Mouse (Mus musculus): ENCODE measurements around the gene Cldn16. TPM values are rescaled to one million over a fixed set of nuclear protein-coding genes. Genes with fewer than 3 reads are reported as not detected.
A peak's percentile ranks its signal among the peaks of the same experiment; 100 is the strongest.

Cldn16 gene
- polyA plus RNA-seq, 1 experiment: not detected

DNA sequence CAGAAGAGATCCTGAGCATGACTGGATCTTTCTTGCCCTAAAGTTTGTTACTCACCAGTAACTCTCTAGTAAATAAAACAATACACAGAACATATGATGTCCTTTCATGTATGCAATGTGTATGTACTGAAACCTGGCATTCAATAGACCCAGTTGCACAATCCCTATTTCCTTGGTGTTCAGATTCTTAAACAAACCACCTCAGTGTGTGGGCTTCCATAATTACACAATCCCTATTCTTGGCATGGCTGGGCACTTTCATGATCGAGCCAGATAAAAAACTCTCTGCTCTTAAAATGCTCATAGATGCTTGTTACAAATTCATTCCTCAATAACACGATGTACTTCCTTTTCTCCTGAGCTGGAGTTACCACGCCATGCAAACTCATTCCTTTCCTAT, 21.8 kb upstream of the Cldn16 start:
- no peaks in the 10 kb centered on the region for H3K79me3 ChIP-seq (ENCODE audit: low read depth)
- no peak for TF ChIP-seq USF1 (IDR thresholded peaks at IDR 0.05; ENCODE audit: low read depth)
- no peak for TF ChIP-seq MYOD1 (IDR thresholded peaks at IDR 0.05; ENCODE audit: control insufficient read depth, insufficient read length, low read depth)
- no peak for TF ChIP-seq CTCF (IDR thresholded peaks at IDR 0.05; ENCODE audit: control insufficient read depth, insufficient read depth, insufficient read length)
- TF ChIP-seq MYOG (IDR thresholded peaks at IDR 0.05; ENCODE audit: control insufficient read depth, extremely low read depth, insufficient read length): no peak
- TF ChIP-seq MAX (IDR thresholded peaks at IDR 0.05): no peak
- TF ChIP-seq CEBPB (IDR thresholded peaks at IDR 0.05; ENCODE audit: low read depth): no peak
- TF ChIP-seq FOSL1 (IDR thresholded peaks at IDR 0.05; ENCODE audit: insufficient read depth, low read length, poor library complexity, severe bottlenecking): no peak
- no peaks in the 10 kb centered on the region for H3K27me3 ChIP-seq (ENCODE audit: control insufficient read depth, insufficient read depth, insufficient read length)
- H3K36me3 ChIP-seq (ENCODE audit: control insufficient read depth, insufficient read depth): no peaks in the 10 kb centered on the region
- H3K79me2 ChIP-seq (ENCODE audit: control insufficient read depth, insufficient read depth): no peaks in the 10 kb centered on the region
- no peak overlapping the region for H3K4me3 ChIP-seq (ENCODE audit: insufficient read depth, poor library complexity, severe bottlenecking)
- H3ac ChIP-seq (ENCODE audit: control insufficient read depth, insufficient read length, low read depth): no peak overlapping the region

DNA sequence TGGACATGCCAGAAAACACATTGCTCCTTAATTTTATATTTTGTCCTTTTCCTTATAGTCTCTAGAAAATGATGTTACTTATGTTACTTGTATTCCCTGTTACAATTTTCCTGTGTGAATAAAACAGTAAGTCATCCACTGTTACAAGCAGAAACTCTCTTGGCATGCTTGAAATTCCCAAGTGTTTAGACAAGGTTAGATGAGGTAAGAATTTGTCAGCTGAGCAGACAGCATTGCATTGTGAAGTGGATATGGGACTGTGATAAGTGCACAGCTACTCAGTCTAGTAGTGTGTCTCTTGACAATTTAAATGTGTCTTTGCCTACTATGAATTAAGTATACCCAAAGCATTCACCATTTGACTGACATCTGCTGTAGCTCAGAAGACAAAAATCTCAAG, 18.1 kb upstream of the Cldn16 start:
- TF ChIP-seq MYOG (IDR thresholded peaks at IDR 0.05; ENCODE audit: control insufficient read depth, extremely low read depth, insufficient read length) (no peak), USF1 (IDR thresholded peaks at IDR 0.05; ENCODE audit: low read depth) (no peak), MYOD1 (IDR thresholded peaks at IDR 0.05; ENCODE audit: control insufficient read depth, insufficient read length, low read depth) (no peak), FOSL1 (IDR thresholded peaks at IDR 0.05; ENCODE audit: insufficient read depth, low read length, poor library complexity, severe bottlenecking) (no peak), MAX (IDR thresholded peaks at IDR 0.05) (no peak), CTCF (IDR thresholded peaks at IDR 0.05; ENCODE audit: control insufficient read depth, insufficient read depth, insufficient read length) (no peak), CEBPB (IDR thresholded peaks at IDR 0.05; ENCODE audit: low read depth) (no peak)
- Histone ChIP-seq H3K27me3 (ENCODE audit: control insufficient read depth, insufficient read depth, insufficient read length) (no peaks in the 10 kb centered on the region), H3K36me3 (ENCODE audit: control insufficient read depth, insufficient read depth) (no peaks in the 10 kb centered on the region), H3K79me3 (ENCODE audit: low read depth) (no peaks in the 10 kb centered on the region), H3ac (ENCODE audit: control insufficient read depth, insufficient read length, low read depth) (no peak overlapping the region), H3K4me3 (ENCODE audit: insufficient read depth, poor library complexity, severe bottlenecking) (no peak overlapping the region), H3K79me2 (ENCODE audit: control insufficient read depth, insufficient read depth) (no peaks in the 10 kb centered on the region)

DNA sequence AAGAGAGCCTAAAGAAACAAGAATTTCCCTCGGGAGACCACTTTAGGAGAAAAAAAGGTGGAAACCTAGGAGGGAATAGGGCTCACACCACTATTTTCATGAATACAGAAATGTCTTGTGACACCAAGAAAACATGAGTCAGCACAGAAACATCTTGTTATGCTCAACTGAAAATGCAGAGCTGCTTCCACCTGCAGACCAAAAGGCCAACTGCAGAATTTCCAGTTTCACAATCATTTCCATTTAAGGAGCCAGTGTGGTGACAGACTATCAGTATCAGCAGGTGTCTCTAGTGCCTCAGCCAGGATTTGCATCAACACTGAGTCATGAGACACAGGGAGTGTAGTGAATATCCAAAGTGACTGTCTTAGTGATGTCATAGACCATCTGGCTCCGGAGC, 15.3 kb upstream of the Cldn16 start:
- H3K79me3 ChIP-seq (ENCODE audit: low read depth): no peaks in the 10 kb centered on the region
- no peak overlapping the region for H3K4me3 ChIP-seq (ENCODE audit: insufficient read depth, poor library complexity, severe bottlenecking)
- H3K79me2 ChIP-seq (ENCODE audit: control insufficient read depth, insufficient read depth): no peaks in the 10 kb centered on the region

DNA sequence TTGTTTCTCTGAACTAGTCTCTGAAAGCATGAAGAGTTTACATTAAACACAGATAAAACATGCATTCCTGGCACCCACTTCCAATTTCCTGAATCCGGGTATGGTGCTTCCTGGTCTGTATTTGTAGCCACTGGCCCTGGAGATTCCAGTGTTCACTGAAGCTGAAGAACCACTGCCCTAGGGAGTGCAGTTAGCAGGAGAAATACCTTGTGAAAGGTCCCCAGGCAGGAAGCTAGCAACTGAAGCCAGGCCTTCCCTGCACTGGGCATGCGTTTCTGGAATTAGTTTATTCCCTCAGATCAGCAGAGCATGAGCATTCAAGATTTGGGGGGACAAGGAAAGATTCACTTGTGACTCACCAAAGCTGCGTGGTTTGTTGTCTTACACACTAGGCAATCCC, 8.8 kb upstream of the Cldn16 start:
- TF ChIP-seq MYOD1 (IDR thresholded peaks at IDR 0.05; ENCODE audit: control insufficient read depth, insufficient read length, low read depth): no peak
- no peak for TF ChIP-seq CEBPB (IDR thresholded peaks at IDR 0.05; ENCODE audit: low read depth)
- TF ChIP-seq MYOG (IDR thresholded peaks at IDR 0.05; ENCODE audit: control insufficient read depth, extremely low read depth, insufficient read length): no peak
- TF ChIP-seq FOSL1 (IDR thresholded peaks at IDR 0.05; ENCODE audit: insufficient read depth, low read length, poor library complexity, severe bottlenecking): no peak
- no peak for TF ChIP-seq MAX (IDR thresholded peaks at IDR 0.05)
- no peaks in the 10 kb centered on the region for H3K79me3 ChIP-seq (ENCODE audit: low read depth)
- no peaks in the 10 kb centered on the region for H3K79me2 ChIP-seq (ENCODE audit: control insufficient read depth, insufficient read depth)
- no peaks in the 10 kb centered on the region for H3K36me3 ChIP-seq (ENCODE audit: control insufficient read depth, insufficient read depth)
- H3K4me3 ChIP-seq (ENCODE audit: insufficient read depth, poor library complexity, severe bottlenecking): no peak overlapping the region
- no peak overlapping the region for H3ac ChIP-seq (ENCODE audit: control insufficient read depth, insufficient read length, low read depth)
- no peaks in the 10 kb centered on the region for H3K27me3 ChIP-seq (ENCODE audit: control insufficient read depth, insufficient read depth, insufficient read length)

More for the DNA sequence above, 15.3 kb upstream of the Cldn16 start:
- H3K36me3 ChIP-seq (ENCODE audit: control insufficient read depth, insufficient read depth): no peaks in the 10 kb centered on the region
- TF ChIP-seq CEBPB (IDR thresholded peaks at IDR 0.05; ENCODE audit: low read depth) (peak; percentile 33), MYOD1 (IDR thresholded peaks at IDR 0.05; ENCODE audit: control insufficient read depth, insufficient read length, low read depth) (peak; percentile 65), MYOG (IDR thresholded peaks at IDR 0.05; ENCODE audit: control insufficient read depth, extremely low read depth, insufficient read length) (no peak)
- no peaks in the 10 kb centered on the region for H3K27me3 ChIP-seq (ENCODE audit: control insufficient read depth, insufficient read depth, insufficient read length)
- no peak overlapping the region for H3ac ChIP-seq (ENCODE audit: control insufficient read depth, insufficient read length, low read depth)

DNA sequence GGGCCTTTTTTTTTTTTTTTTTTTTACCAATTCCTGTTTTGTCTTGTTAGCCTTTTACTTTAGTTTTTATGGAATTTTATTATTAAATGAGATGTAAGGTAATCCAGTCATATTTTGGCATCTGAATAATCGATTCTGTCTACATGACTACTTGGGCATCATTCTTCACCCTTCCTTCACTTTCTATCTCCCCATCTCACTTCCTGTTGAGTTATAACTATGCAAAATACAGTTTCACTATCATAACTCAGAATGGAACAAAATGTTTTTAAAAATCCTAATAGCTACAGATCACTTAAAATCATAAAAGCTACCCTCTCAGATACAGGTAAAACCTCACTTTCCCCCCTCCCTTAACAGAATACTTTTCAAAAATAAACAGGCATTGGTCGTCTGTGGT, 6.8 kb upstream of the Cldn16 start:
- Histone ChIP-seq H3K79me3 (ENCODE audit: low read depth) (no peaks in the 10 kb centered on the region), H3K27me3 (ENCODE audit: control insufficient read depth, insufficient read depth, insufficient read length) (no peaks in the 10 kb centered on the region), H3K36me3 (ENCODE audit: control insufficient read depth, insufficient read depth) (no peaks in the 10 kb centered on the region), H3K79me2 (ENCODE audit: control insufficient read depth, insufficient read depth) (no peaks in the 10 kb centered on the region), H3ac (ENCODE audit: control insufficient read depth, insufficient read length, low read depth) (no peak overlapping the region), H3K4me3 (ENCODE audit: insufficient read depth, poor library complexity, severe bottlenecking) (no peak overlapping the region)
- no peak for TF ChIP-seq CEBPB (IDR thresholded peaks at IDR 0.05; ENCODE audit: low read depth)
- no peak for TF ChIP-seq USF1 (IDR thresholded peaks at IDR 0.05; ENCODE audit: low read depth)
- no peak for TF ChIP-seq MYOD1 (IDR thresholded peaks at IDR 0.05; ENCODE audit: control insufficient read depth, insufficient read length, low read depth)
- TF ChIP-seq CTCF (IDR thresholded peaks at IDR 0.05; ENCODE audit: control insufficient read depth, insufficient read depth, insufficient read length): no peak
- no peak for TF ChIP-seq MYOG (IDR thresholded peaks at IDR 0.05; ENCODE audit: control insufficient read depth, extremely low read depth, insufficient read length)
- TF ChIP-seq MAX (IDR thresholded peaks at IDR 0.05): no peak
- TF ChIP-seq FOSL1 (IDR thresholded peaks at IDR 0.05; ENCODE audit: insufficient read depth, low read length, poor library complexity, severe bottlenecking): no peak

DNA sequence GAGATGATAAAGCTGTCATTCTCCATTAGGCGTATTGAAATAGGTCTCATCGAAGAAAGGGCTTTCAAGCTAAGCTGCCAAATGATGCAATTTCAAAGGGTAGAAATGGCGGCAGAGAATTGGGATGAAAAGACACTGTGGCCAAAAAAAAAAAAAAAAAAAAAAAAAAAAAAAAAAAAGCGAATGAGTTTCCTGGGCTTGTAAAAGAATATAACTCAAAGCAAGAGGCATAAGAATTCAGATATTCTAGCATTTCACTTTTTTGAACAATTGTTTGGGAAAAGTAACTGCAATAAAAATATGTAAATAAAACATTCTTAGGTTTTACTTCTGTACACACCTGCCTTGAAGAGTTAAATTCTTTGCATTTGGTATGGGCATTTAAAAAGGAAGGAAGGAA, 3.6 kb downstream of the Cldn16 start:
- Histone ChIP-seq H3K36me3 (ENCODE audit: control insufficient read depth, insufficient read depth) (no peaks in the 10 kb centered on the region), H3K27me3 (ENCODE audit: control insufficient read depth, insufficient read depth, insufficient read length) (no peaks in the 10 kb centered on the region), H3K4me3 (ENCODE audit: insufficient read depth, poor library complexity, severe bottlenecking) (no peak overlapping the region), H3K79me3 (ENCODE audit: low read depth) (no peaks in the 10 kb centered on the region), H3ac (ENCODE audit: control insufficient read depth, insufficient read length, low read depth) (no peak overlapping the region), H3K79me2 (ENCODE audit: control insufficient read depth, insufficient read depth) (no peaks in the 10 kb centered on the region)
- TF ChIP-seq MYOG (IDR thresholded peaks at IDR 0.05; ENCODE audit: control insufficient read depth, extremely low read depth, insufficient read length) (no peak), FOSL1 (IDR thresholded peaks at IDR 0.05; ENCODE audit: insufficient read depth, low read length, poor library complexity, severe bottlenecking) (no peak), USF1 (IDR thresholded peaks at IDR 0.05; ENCODE audit: low read depth) (no peak)

All from C2C12 (cell line).